Mouse (Mus musculus): ENCODE data around the gene Kbtbd7.
A peak's percentile ranks its signal among the peaks of the same experiment; 100 is the strongest.

- no peak for TF ChIP-seq POLR2A (IDR thresholded peaks at IDR 0.05; ENCODE audit: borderline replicate concordance, extremely low read depth, insufficient read depth, insufficient read length, poor library complexity, severe bottlenecking)
- TF ChIP-seq CTCF (IDR thresholded peaks at IDR 0.05; ENCODE audit: borderline replicate concordance, extremely low read depth, insufficient read depth, insufficient read length), result peak; percentile 80; the same call in 1 of the 2 replicates
Observed at GRCm38 (mm10) chr14:79467621-79468020, 41.3 kb downstream of the Kbtbd7 start.
